22 mouse cellular contexts compared by ENCODE assay signal in genomic region chr13:81730362-81730761, GRCm38 (mm10). TPM values are rescaled to one million over a fixed set of nuclear protein-coding genes. Genes with fewer than 3 reads are reported as not detected.
DNase-seq lines count a peak whose midpoint lies in the region; ATAC-seq lines count a peak whose summit lies in the region.
"Had no signal": no experiment of that assay in that cellular context is flagged by ENCODE, and none has a peak within 500 bp of the region (broad histone marks: within the 10 kb centered on the region; RNA-seq: fewer than 3 reads in every experiment).

No protein-coding gene starts in this region.

- H3K27me3 ChIP-seq in midbrain, embryonic 11.5 days (ENCODE audit: control insufficient read depth, insufficient read depth, low read length): no peaks in the 10 kb centered on the region
- no peaks in the 10 kb centered on the region for H3K27me3 ChIP-seq in midbrain, embryonic 16.5 days (ENCODE audit: control insufficient read depth, insufficient read depth, low read depth, low read length)
- no peaks in the 10 kb centered on the region for H3K27me3 ChIP-seq in liver, embryonic 12.5 days (replicated peaks)
- no peaks in the 10 kb centered on the region for H3K27me3 ChIP-seq in liver, embryonic 16.5 days (ENCODE audit: control insufficient read depth, insufficient read depth, low read depth, low read length)
- H3K27me3 ChIP-seq in hindbrain, embryonic 10.5 days (ENCODE audit: insufficient read depth, poor library complexity, severe bottlenecking): no peaks in the 10 kb centered on the region
- no peaks in the 10 kb centered on the region for H3K27me3 ChIP-seq in forebrain, embryonic 11.5 days (ENCODE audit: control insufficient read depth, insufficient read depth, low read length)
- H3K27me3 ChIP-seq: embryonic facial prominence, embryonic 13.5 days; forebrain, embryonic 15.5 days; heart, embryonic 13.5 days; hindbrain, embryonic 12.5 days had no signal

- no peak overlapping the region for H3K27ac ChIP-seq in midbrain, embryonic 11.5 days (ENCODE audit: low read depth, low read length)
- H3K27ac ChIP-seq in midbrain, embryonic 16.5 days (ENCODE audit: low read length): no peak overlapping the region
- H3K27ac ChIP-seq in liver, embryonic 12.5 days: peak overlapping the region; percentile 59
- H3K27ac ChIP-seq in liver, embryonic 16.5 days (ENCODE audit: low read length): no peak overlapping the region
- H3K27ac ChIP-seq in hindbrain, embryonic 10.5 days: no peak overlapping the region
- no peak overlapping the region for H3K27ac ChIP-seq in forebrain, embryonic 11.5 days (ENCODE audit: low read depth, low read length)
- H3K27ac ChIP-seq: embryonic facial prominence, embryonic 13.5 days; forebrain, embryonic 15.5 days; heart, embryonic 13.5 days; hindbrain, embryonic 12.5 days had no signal

- H3K9me3 ChIP-seq in midbrain, embryonic 11.5 days (ENCODE audit: control insufficient read depth, low read length): no peaks in the 10 kb centered on the region
- H3K9me3 ChIP-seq in midbrain, embryonic 16.5 days (replicated peaks; ENCODE audit: control insufficient read depth, low read length, poor library complexity, severe bottlenecking): no peaks in the 10 kb centered on the region
- no peaks in the 10 kb centered on the region for H3K9me3 ChIP-seq in liver, embryonic 12.5 days (replicated peaks)
- no peaks in the 10 kb centered on the region for H3K9me3 ChIP-seq in liver, embryonic 16.5 days (replicated peaks; ENCODE audit: control insufficient read depth, low read length)
- no peaks in the 10 kb centered on the region for H3K9me3 ChIP-seq in hindbrain, embryonic 10.5 days
- no peaks in the 10 kb centered on the region for H3K9me3 ChIP-seq in forebrain, embryonic 11.5 days (ENCODE audit: control insufficient read depth, low read length)
- H3K9me3 ChIP-seq: embryonic facial prominence, embryonic 13.5 days; forebrain, embryonic 15.5 days; hindbrain, embryonic 12.5 days had no signal

- 80% methylated on average over 1 of the region's 1 CpGs for WGBS in midbrain, embryonic 11.5 days
- 98% methylated on average over 1 of the region's 1 CpGs for WGBS in midbrain, embryonic 16.5 days
- 39% methylated on average over 1 of the region's 1 CpGs for WGBS in liver, embryonic 12.5 days (ENCODE audit: insufficient replicate concordance)
- WGBS in liver, embryonic 16.5 days (ENCODE audit: insufficient replicate concordance): 35% methylated on average over 1 of the region's 1 CpGs
- WGBS in hindbrain, embryonic 10.5 days: 94% methylated on average over 1 of the region's 1 CpGs
- WGBS in forebrain, embryonic 11.5 days: 91% methylated on average over 1 of the region's 1 CpGs

- DNase-seq in midbrain, embryonic 11.5 days (ENCODE audit: low spot score, missing footprints): peak; percentile 44
- DNase-seq in testis, postnatal 10 days (ENCODE audit: low spot score): no peak
- no peak for DNase-seq in hindbrain, embryonic 10.5 days (ENCODE audit: low spot score)
- DNase-seq in forebrain, embryonic 11.5 days (ENCODE audit: low spot score): no peak
- DNase-seq in cerebellum, adult 11 months: no peak
- DNase-seq: adrenal gland, adult 2 months; adrenal gland, postnatal 25 days; B cell, adult 2 months; cerebellum, adult 8-10 months; cerebellum, postnatal 14 days; gastrocnemius, postnatal 36 days; heart, adult 11 months; heart, postnatal 36 days had no signal

- no peak overlapping the region for H3K4me3 ChIP-seq in midbrain, embryonic 11.5 days (ENCODE audit: low read depth, low read length)
- H3K4me3 ChIP-seq in midbrain, embryonic 16.5 days (ENCODE audit: low read depth, low read length): no peak overlapping the region
- H3K4me3 ChIP-seq in liver, embryonic 12.5 days: no peak overlapping the region
- H3K4me3 ChIP-seq in liver, embryonic 16.5 days (ENCODE audit: low read depth, low read length): no peak overlapping the region
- no peak overlapping the region for H3K4me3 ChIP-seq in hindbrain, embryonic 10.5 days
- no peak overlapping the region for H3K4me3 ChIP-seq in forebrain, embryonic 11.5 days (ENCODE audit: low read depth, low read length)
- H3K4me3 ChIP-seq: embryonic facial prominence, embryonic 13.5 days; forebrain, embryonic 15.5 days; heart, embryonic 13.5 days; hindbrain, embryonic 12.5 days had no signal

- H3K9ac ChIP-seq in midbrain, embryonic 11.5 days (ENCODE audit: low read length): no peak overlapping the region
- H3K9ac ChIP-seq in midbrain, embryonic 16.5 days (ENCODE audit: low read depth, low read length): no peak overlapping the region
- H3K9ac ChIP-seq in liver, embryonic 12.5 days: no peak overlapping the region
- H3K9ac ChIP-seq in liver, embryonic 16.5 days (ENCODE audit: low read depth, low read length): no peak overlapping the region
- H3K9ac ChIP-seq in forebrain, embryonic 11.5 days (ENCODE audit: low read length): no peak overlapping the region
- H3K9ac ChIP-seq: embryonic facial prominence, embryonic 13.5 days; forebrain, embryonic 15.5 days; heart, embryonic 13.5 days; hindbrain, embryonic 12.5 days had no signal

- no peaks in the 10 kb centered on the region for H3K4me1 ChIP-seq in midbrain, embryonic 11.5 days (ENCODE audit: control insufficient read depth, insufficient read depth, low read length)
- H3K4me1 ChIP-seq in midbrain, embryonic 16.5 days (ENCODE audit: control insufficient read depth, insufficient read depth, low read length): no peaks in the 10 kb centered on the region
- H3K4me1 ChIP-seq in liver, embryonic 12.5 days: peaks cover 36% of the 10 kb centered on the region
- H3K4me1 ChIP-seq in liver, embryonic 16.5 days (ENCODE audit: control insufficient read depth, low read depth, low read length): peaks cover 5% of the 10 kb centered on the region
- no peaks in the 10 kb centered on the region for H3K4me1 ChIP-seq in hindbrain, embryonic 10.5 days (replicated peaks)
- no peaks in the 10 kb centered on the region for H3K4me1 ChIP-seq in forebrain, embryonic 11.5 days (replicated peaks; ENCODE audit: control insufficient read depth, insufficient read depth, low read length)
- H3K4me1 ChIP-seq: embryonic facial prominence, embryonic 13.5 days; forebrain, embryonic 15.5 days; hindbrain, embryonic 12.5 days had no signal

- no peak overlapping the region for H3K4me2 ChIP-seq in midbrain, embryonic 11.5 days
- H3K4me2 ChIP-seq in midbrain, embryonic 16.5 days (ENCODE audit: low read length): no peak overlapping the region
- H3K4me2 ChIP-seq in liver, embryonic 12.5 days: no peak overlapping the region
- no peak overlapping the region for H3K4me2 ChIP-seq in liver, embryonic 16.5 days (ENCODE audit: low read depth, low read length)
- no peak overlapping the region for H3K4me2 ChIP-seq in forebrain, embryonic 11.5 days (ENCODE audit: low read depth, low read length, severe bottlenecking)
- H3K4me2 ChIP-seq: embryonic facial prominence, embryonic 13.5 days; forebrain, embryonic 15.5 days; heart, embryonic 13.5 days; hindbrain, embryonic 12.5 days had no signal

- ATAC-seq in midbrain, embryonic 11.5 days (ENCODE audit: low FRiP score): no peak
- no peak for ATAC-seq in midbrain, embryonic 16.5 days
- ATAC-seq in liver, embryonic 12.5 days: peak; percentile 85
- ATAC-seq in liver, embryonic 16.5 days (ENCODE audit: low read depth): peak; percentile 83
- no peak for ATAC-seq in forebrain, embryonic 11.5 days (replicated peaks; ENCODE audit: low FRiP score)
- ATAC-seq: CD4-positive, CD25-positive, alpha-beta regulatory T cell, adult 4 months; forebrain, embryonic 15.5 days; hindbrain, embryonic 16.5 days had no signal

- H3K36me3 ChIP-seq in midbrain, embryonic 11.5 days (ENCODE audit: control insufficient read depth, insufficient read depth, low read length): no peaks in the 10 kb centered on the region
- no peaks in the 10 kb centered on the region for H3K36me3 ChIP-seq in midbrain, embryonic 16.5 days (ENCODE audit: control insufficient read depth, insufficient read depth, low read length)
- no peaks in the 10 kb centered on the region for H3K36me3 ChIP-seq in liver, embryonic 12.5 days
- no peaks in the 10 kb centered on the region for H3K36me3 ChIP-seq in liver, embryonic 16.5 days (ENCODE audit: control insufficient read depth, insufficient read depth)
- no peaks in the 10 kb centered on the region for H3K36me3 ChIP-seq in hindbrain, embryonic 10.5 days
- no peaks in the 10 kb centered on the region for H3K36me3 ChIP-seq in forebrain, embryonic 11.5 days (ENCODE audit: control insufficient read depth, insufficient read depth, low read length)
- H3K36me3 ChIP-seq: embryonic facial prominence, embryonic 13.5 days; forebrain, embryonic 15.5 days; hindbrain, embryonic 12.5 days had no signal

RNA-seq across cellular contexts. Expression of gene Mblac2, which starts 19.2 kb away (rescaled TPM):
- 5.9 and 7.8 TPM in 2 replicates for polyA plus RNA-seq in midbrain, embryonic 11.5 days (2014; fragmentation: Nextera tagmentation; extraction: Ambion mirVana)
- 41.3 and 55.4 TPM in 2 replicates for polyA plus RNA-seq in midbrain, embryonic 16.5 days (2015; fragmentation: Nextera tagmentation; extraction: Ambion mirVana)
- 2.8 and 3.0 TPM in 2 replicates for polyA plus RNA-seq in liver, embryonic 12.5 days (2016; fragmentation: Nextera tagmentation; extraction: Ambion mirVana)
- 3.1 and 3.4 TPM in 2 replicates for polyA plus RNA-seq in liver, embryonic 16.5 days (2015; fragmentation: Nextera tagmentation; extraction: Ambion mirVana)
- polyA plus RNA-seq in hindbrain, embryonic 10.5 days (2016; fragmentation: Nextera tagmentation; extraction: Ambion mirVana): 4.9 and 5.9 TPM in 2 replicates
- 5.9 and 6.4 TPM in 2 replicates for polyA plus RNA-seq in forebrain, embryonic 11.5 days (2014; fragmentation: Nextera tagmentation; extraction: Ambion mirVana)

RNA-seq across cellular contexts. Expression of gene Polr3g, which starts 19.5 kb away (rescaled TPM):
- 16.7 and 17.7 TPM in 2 replicates for polyA plus RNA-seq in midbrain, embryonic 11.5 days (2014; fragmentation: Nextera tagmentation; extraction: Ambion mirVana)
- 3.3 and 3.8 TPM in 2 replicates for polyA plus RNA-seq in midbrain, embryonic 16.5 days (2015; fragmentation: Nextera tagmentation; extraction: Ambion mirVana)
- 16.9 and 19.1 TPM in 2 replicates for polyA plus RNA-seq in liver, embryonic 12.5 days (2016; fragmentation: Nextera tagmentation; extraction: Ambion mirVana)
- 6.5 and 8.4 TPM in 2 replicates for polyA plus RNA-seq in liver, embryonic 16.5 days (2015; fragmentation: Nextera tagmentation; extraction: Ambion mirVana)
- 13.3 and 20.0 TPM in 2 replicates for polyA plus RNA-seq in hindbrain, embryonic 10.5 days (2016; fragmentation: Nextera tagmentation; extraction: Ambion mirVana)
- 14.3 and 15.2 TPM in 2 replicates for polyA plus RNA-seq in forebrain, embryonic 11.5 days (2014; fragmentation: Nextera tagmentation; extraction: Ambion mirVana)

RNA-seq across cellular contexts. Expression of gene Cetn3, which starts 52.5 kb away (rescaled TPM):
- 279 and 302 TPM in 2 replicates for polyA plus RNA-seq in midbrain, embryonic 11.5 days (2014; fragmentation: Nextera tagmentation; extraction: Ambion mirVana)
- 208 and 218 TPM in 2 replicates for polyA plus RNA-seq in midbrain, embryonic 16.5 days (2015; fragmentation: Nextera tagmentation; extraction: Ambion mirVana)
- 156 and 159 TPM in 2 replicates for polyA plus RNA-seq in liver, embryonic 12.5 days (2016; fragmentation: Nextera tagmentation; extraction: Ambion mirVana)
- polyA plus RNA-seq in liver, embryonic 16.5 days (2015; fragmentation: Nextera tagmentation; extraction: Ambion mirVana): 74.2 and 85.6 TPM in 2 replicates
- polyA plus RNA-seq in hindbrain, embryonic 10.5 days (2016; fragmentation: Nextera tagmentation; extraction: Ambion mirVana): 194 and 228 TPM in 2 replicates
- 282 and 302 TPM in 2 replicates for polyA plus RNA-seq in forebrain, embryonic 11.5 days (2014; fragmentation: Nextera tagmentation; extraction: Ambion mirVana)

Comparison
In these comparisons a context has a peak if more than half of its experiments do, and no peak if none do; other contexts are left out.
1. ATAC-seq: peak in liver, embryonic 12.5 days (single experiment) and liver, embryonic 16.5 days (single experiment); none in midbrain, embryonic 11.5 days (single experiment), midbrain, embryonic 16.5 days (single experiment) and forebrain, embryonic 11.5 days (single experiment).